ENCODE assay signal across 17 mouse cellular contexts in genomic region chr8:60665821-60666220, GRCm38 (mm10).
DNase-seq lines count a peak whose midpoint lies in the region.
"Had no signal": no experiment of that assay in that cellular context is flagged by ENCODE, and none has a peak within 500 bp of the region (broad histone marks: within the 10 kb centered on the region; RNA-seq: fewer than 3 reads in every experiment).

No protein-coding gene starts in this region.

- peak; percentile 42 for DNase-seq in kidney, adult 11 months
- no peak for DNase-seq in kidney, postnatal 10 days
- DNase-seq in kidney, adult 8-10 months, result peak; percentile 48 to 52
- no peak for DNase-seq in kidney, postnatal 4 days
- DNase-seq in kidney, postnatal 14 days, result peak; percentile 26
- peak; percentile 20 to 53 for DNase-seq in kidney, postnatal 25 days
- DNase-seq in ovary, postnatal 10 days (ENCODE audit: low spot score), result no peak
- no peak for DNase-seq in right cerebral cortex, postnatal 36 days (ENCODE audit: low spot score in 2 of 2)
- DNase-seq: adrenal gland, adult 2 months; adrenal gland, postnatal 14 days; cerebellum, adult 11 months; cerebellum, adult 8-10 months; gastrocnemius, postnatal 10 days; gastrocnemius, postnatal 36 days; heart, adult 2 months; heart, postnatal 14 days; heart, postnatal 4 days had no signal

Comparison
In these comparisons a context has a peak if more than half of its experiments do, and no peak if none do; other contexts are left out.
1. DNase-seq: peak in kidney, adult 11 months (single experiment), kidney, adult 8-10 months (2 of 2), kidney, postnatal 14 days (single experiment) and kidney, postnatal 25 days (2 of 2); none in kidney, postnatal 10 days (single experiment), kidney, postnatal 4 days (0 of 2), ovary, postnatal 10 days (single experiment) and right cerebral cortex, postnatal 36 days (0 of 2).